Mouse (Mus musculus) liver, embryonic 15.5 days (tissue): ENCODE measurements around the gene Capn5. TPM values are rescaled to one million over a fixed set of nuclear protein-coding genes. Genes with fewer than 3 reads are reported as not detected.

Experiments
- ATAC-seq: fragments of 200-750 bp; cut with Nextera tagmentation; 2 replicates; pipeline ENCODE4 v1.8.0; 2017; ENCODE audit warnings: moderate number of reproducible peaks, mild to moderate bottlenecking, moderate library complexity; ENCODE audit not compliant: insufficient read depth
- H3K27ac ChIP-seq: fragments of 300-500 bp; sonication (generic); replicated peaks from 2 replicates; pipeline ENCODE4 v1.5.1; 2015; ENCODE audit warnings: mild to moderate bottlenecking, inconsistent platforms
- H3K27me3 ChIP-seq: fragments of 300-500 bp; sonication (generic); 2 replicates; pipeline ENCODE4 v1.6.1; 2015; ENCODE audit warnings: mild to moderate bottlenecking, inconsistent platforms
- H3K36me3 ChIP-seq: fragments of 300-500 bp; sonication (generic); replicated peaks from 2 replicates; pipeline ENCODE4 v1.6.1; 2015; ENCODE audit warnings: moderate library complexity, mild to moderate bottlenecking, inconsistent platforms
- H3K4me1 ChIP-seq: fragments of 300-500 bp; sonication (generic); replicated peaks from 2 replicates; pipeline ENCODE4 v1.6.1; 2015; ENCODE audit warnings: inconsistent platforms
- H3K4me2 ChIP-seq: fragments of 300-500 bp; sonication (generic); 2 replicates; pipeline ENCODE4 v1.6.1; 2015; ENCODE audit warnings: moderate library complexity, mild to moderate bottlenecking, inconsistent platforms
- H3K4me3 ChIP-seq: fragments of 300-500 bp; sonication (generic); replicated peaks from 2 replicates; pipeline ENCODE4 v1.5.1; 2015; ENCODE audit warnings: mild to moderate bottlenecking, inconsistent platforms
- H3K9ac ChIP-seq: fragments of 300-500 bp; sonication (generic); 2 replicates; pipeline ENCODE4 v1.6.1; 2015; ENCODE audit warnings: moderate library complexity, mild to moderate bottlenecking, inconsistent platforms
- H3K9me3 ChIP-seq: fragments of 300-500 bp; sonication (generic); replicated peaks from 2 replicates; pipeline ENCODE4 v1.6.1; 2016; ENCODE audit warnings: inconsistent platforms
- WGBS: fragments of 180-500 bp; shearing (Covaris S2); methylation state at CpG from one replicate; pipeline ENCODE4 v1.1.7; 2015; ENCODE audit warnings: mixed read lengths; ENCODE audit not compliant: insufficient replicate concordance; 5-methylcytosine and 5-hydroxymethylcytosine counted together
- polyA plus RNA-seq: library from polyadenylated mRNA; unstranded; fragments of >200 nt; fragmentation: Nextera tagmentation; extraction: Ambion mirVana; gene quantifications from 2 replicates; pipeline ENCODE4 v1.2.1, GENCODE M21; 2015

Capn5 gene
- 14.3 and 15.5 TPM in 2 replicates for polyA plus RNA-seq

GRCm38 (mm10) chr7:98177929-98178559 is at the start of gene Capn5:
TSS of gene Capn5 (minus strand) at chr7:98178274.
- Histone ChIP-seq H3K4me2 (peak within 1 kb of the TSS; percentile 88), H3K36me3 (no peaks in the 10 kb centered on the region), H3K9me3 (no peaks in the 10 kb centered on the region), H3K4me3 (peak within 1 kb of the TSS; percentile 96), H3K9ac (peak within 1 kb of the TSS; percentile 86), H3K27ac (peak within 1 kb of the TSS; percentile 97), H3K4me1 (peaks cover 65% of the 10 kb centered on the region), H3K27me3 (no peaks in the 10 kb centered on the region)
- ATAC-seq = peak; percentile 68
- under 1% methylated on average over 44 of the region's 44 CpGs for WGBS

- 69% methylated on average over 4 of the region's 4 CpGs for WGBS
- ATAC-seq = no peak
- Histone ChIP-seq H3K9me3 (no peaks in the 10 kb centered on the region), H3K36me3 (peaks cover 5% of the 10 kb centered on the region; the same call in 1 of the 2 replicates), H3K4me1 (no peaks in the 10 kb centered on the region), H3K27me3 (no peaks in the 10 kb centered on the region), H3K4me2 (no peak overlapping the region), H3K27ac (no peak overlapping the region), H3K9ac (no peak overlapping the region), H3K4me3 (no peak overlapping the region)
Measured at GRCm38 (mm10) chr7:98223796-98224195, 45.7 kb upstream of the Capn5 start.

- Histone ChIP-seq H3K27me3 (no peaks in the 10 kb centered on the region), H3K9me3 (no peaks in the 10 kb centered on the region), H3K27ac (no peak overlapping the region), H3K36me3 (peaks cover 14% of the 10 kb centered on the region), H3K9ac (no peak overlapping the region), H3K4me3 (no peak overlapping the region), H3K4me2 (no peak overlapping the region), H3K4me1 (no peaks in the 10 kb centered on the region)
- ATAC-seq = no peak
Measured at GRCm38 (mm10) chr7:98216713-98217112, 38.6 kb upstream of the Capn5 start.

- 65% methylated on average over 4 of the region's 4 CpGs for WGBS
- Histone ChIP-seq H3K27me3 (peaks cover 16% of the 10 kb centered on the region), H3K4me2 (no peak overlapping the region), H3K4me1 (no peaks in the 10 kb centered on the region), H3K9ac (no peak overlapping the region), H3K9me3 (no peaks in the 10 kb centered on the region), H3K27ac (no peak overlapping the region), H3K4me3 (no peak overlapping the region), H3K36me3 (no peaks in the 10 kb centered on the region)
- ATAC-seq = no peak
Measured at GRCm38 (mm10) chr7:98202946-98203345, 24.9 kb upstream of the Capn5 start.

GRCm38 (mm10) chr7:98201493-98202028 is 23.5 kb upstream of the Capn5 start:
- WGBS = 60% methylated on average over 5 of the region's 5 CpGs
- no peak for ATAC-seq
- H3K9me3 ChIP-seq = no peaks in the 10 kb centered on the region

GRCm38 (mm10) chr7:98200396-98200795 is 22.3 kb upstream of the Capn5 start:
- 62% methylated on average over 3 of the region's 3 CpGs for WGBS
- Histone ChIP-seq H3K4me3 (no peak overlapping the region), H3K4me1 (no peaks in the 10 kb centered on the region; the same call in 1 of the 2 replicates), H3K27ac (no peak overlapping the region), H3K9ac (no peak overlapping the region), H3K27me3 (peaks cover 42% of the 10 kb centered on the region), H3K9me3 (no peaks in the 10 kb centered on the region), H3K36me3 (no peaks in the 10 kb centered on the region), H3K4me2 (no peak overlapping the region)
- no peak for ATAC-seq

More at GRCm38 (mm10) chr7:98201493-98202028, 23.5 kb upstream of the Capn5 start:
- Histone ChIP-seq H3K4me2 (no peak overlapping the region), H3K36me3 (no peaks in the 10 kb centered on the region), H3K4me3 (no peak overlapping the region), H3K27ac (no peak overlapping the region), H3K4me1 (no peaks in the 10 kb centered on the region), H3K27me3 (peaks cover 30% of the 10 kb centered on the region), H3K9ac (no peak overlapping the region)

- no peaks in the 10 kb centered on the region for H3K36me3 ChIP-seq
- no peak within 1 kb of the TSS for H3K27ac ChIP-seq
- peaks cover 52% of the 10 kb centered on the region for H3K27me3 ChIP-seq
- no peak within 1 kb of the TSS for H3K4me2 ChIP-seq
- no peak within 1 kb of the TSS for H3K9ac ChIP-seq
- no peaks in the 10 kb centered on the region for H3K9me3 ChIP-seq
- ATAC-seq = no peak
- no peak within 1 kb of the TSS for H3K4me3 ChIP-seq
- peaks cover 3% of the 10 kb centered on the region for H3K4me1 ChIP-seq
- WGBS = 70% methylated on average over 4 of the region's 4 CpGs
Measured at GRCm38 (mm10) chr7:98199381-98199780, 21.3 kb upstream of the Capn5 start, which contains the start of gene B3gnt6. TSS of gene B3gnt6 (minus strand) at chr7:98199481.

GRCm38 (mm10) chr7:98195151-98195801 is 17.2 kb upstream of the Capn5 start:
- Histone ChIP-seq H3K27ac (no peak overlapping the region), H3K27me3 (peaks cover 82% of the 10 kb centered on the region), H3K4me2 (no peak overlapping the region), H3K9ac (no peak overlapping the region), H3K4me3 (no peak overlapping the region), H3K4me1 (peaks cover 18% of the 10 kb centered on the region), H3K36me3 (no peaks in the 10 kb centered on the region), H3K9me3 (no peaks in the 10 kb centered on the region)
- WGBS = 29% methylated on average over 10 of the region's 10 CpGs
- ATAC-seq = no peak

GRCm38 (mm10) chr7:98194026-98194792 is 16.1 kb upstream of the Capn5 start:
- Histone ChIP-seq H3K36me3 (no peaks in the 10 kb centered on the region), H3K27ac (no peak overlapping the region), H3K9ac (no peak overlapping the region), H3K4me2 (peak overlapping the region; percentile 57), H3K4me1 (peaks cover 29% of the 10 kb centered on the region), H3K27me3 (peaks cover 76% of the 10 kb centered on the region), H3K4me3 (peak overlapping the region; percentile 37), H3K9me3 (no peaks in the 10 kb centered on the region)
- no peak for ATAC-seq
- WGBS = under 1% methylated on average over 61 of the region's 61 CpGs

GRCm38 (mm10) chr7:98193515-98194025 is 15.5 kb upstream of the Capn5 start:
- Histone ChIP-seq H3K4me3 (peak overlapping the region; percentile 37), H3K9me3 (no peaks in the 10 kb centered on the region), H3K9ac (no peak overlapping the region), H3K4me2 (peak overlapping the region; percentile 57), H3K4me1 (peaks cover 30% of the 10 kb centered on the region), H3K27me3 (peaks cover 71% of the 10 kb centered on the region), H3K27ac (no peak overlapping the region), H3K36me3 (no peaks in the 10 kb centered on the region)
- 4% methylated on average over 36 of the region's 36 CpGs for WGBS
- no peak for ATAC-seq
